Mouse (Mus musculus): Measurements from ENCODE around the gene Anxa4. TPM values are rescaled to one million over a fixed set of nuclear protein-coding genes. Genes with fewer than 3 reads are reported as not detected.

Gene Anxa4
- polyA plus RNA-seq, 1 experiment from 2014 or later, result 7.4 TPM

GRCm38 (mm10) chr6:86773830-86774229 is 19.6 kb downstream of the Anxa4 start:
- no peaks in the 10 kb centered on the region for H3K27me3 ChIP-seq (replicated peaks)
- ATAC-seq (ENCODE audit: low FRiP score, low read depth), result no peak
- H3K9me3 ChIP-seq, result no peaks in the 10 kb centered on the region
- no peak overlapping the region for H3K27ac ChIP-seq
- H3K36me3 ChIP-seq, result no peaks in the 10 kb centered on the region
- H3K4me3 ChIP-seq, result no peak overlapping the region
- no peaks in the 10 kb centered on the region for H3K4me1 ChIP-seq
- H3K4me2 ChIP-seq (replicated peaks), result no peak overlapping the region
- WGBS, result 86% methylated on average over 4 of the region's 4 CpGs
- no peak overlapping the region for H3K9ac ChIP-seq

- Histone ChIP-seq H3K9ac (no peak overlapping the region), H3K4me1 (no peaks in the 10 kb centered on the region), H3K9me3 (no peaks in the 10 kb centered on the region), H3K27me3 (replicated peaks) (no peaks in the 10 kb centered on the region), H3K27ac (no peak overlapping the region), H3K36me3 (no peaks in the 10 kb centered on the region), H3K4me2 (replicated peaks) (no peak overlapping the region), H3K4me3 (no peak overlapping the region)
- no peak for ATAC-seq (ENCODE audit: low FRiP score, low read depth)
- WGBS, result 89% methylated on average over 7 of the region's 7 CpGs
Observed at GRCm38 (mm10) chr6:86772631-86773030, 20.8 kb downstream of the Anxa4 start.

GRCm38 (mm10) chr6:86768938-86769337 is 24.4 kb downstream of the Anxa4 start:
- Histone ChIP-seq H3K4me1 (no peaks in the 10 kb centered on the region), H3K27ac (no peak overlapping the region), H3K9ac (no peak overlapping the region), H3K4me2 (replicated peaks) (no peak overlapping the region), H3K36me3 (no peaks in the 10 kb centered on the region), H3K4me3 (no peak overlapping the region), H3K27me3 (replicated peaks) (no peaks in the 10 kb centered on the region), H3K9me3 (no peaks in the 10 kb centered on the region)
- no peak for ATAC-seq (ENCODE audit: low FRiP score, low read depth)
- WGBS, result 87% methylated on average over 4 of the region's 4 CpGs

- WGBS, result 84% methylated on average over 4 of the region's 4 CpGs
Observed at GRCm38 (mm10) chr6:86768186-86768776, 25.1 kb downstream of the Anxa4 start.

GRCm38 (mm10) chr6:86767465-86767864 is 25.9 kb downstream of the Anxa4 start:
- 82% methylated on average over 3 of the region's 3 CpGs for WGBS
- ATAC-seq (ENCODE audit: low FRiP score, low read depth), result no peak
- H3K27me3 ChIP-seq (replicated peaks), result no peaks in the 10 kb centered on the region
- H3K36me3 ChIP-seq, result no peaks in the 10 kb centered on the region
- H3K9me3 ChIP-seq, result no peaks in the 10 kb centered on the region
- H3K4me2 ChIP-seq (replicated peaks), result no peak overlapping the region
- H3K4me3 ChIP-seq, result no peak overlapping the region
- no peak overlapping the region for H3K27ac ChIP-seq
- H3K4me1 ChIP-seq, result no peaks in the 10 kb centered on the region
- no peak overlapping the region for H3K9ac ChIP-seq

More at GRCm38 (mm10) chr6:86768186-86768776, 25.1 kb downstream of the Anxa4 start:
- ATAC-seq (ENCODE audit: low FRiP score, low read depth), result no peak
- Histone ChIP-seq H3K36me3 (no peaks in the 10 kb centered on the region), H3K27me3 (replicated peaks) (no peaks in the 10 kb centered on the region), H3K4me3 (no peak overlapping the region), H3K27ac (no peak overlapping the region), H3K9ac (no peak overlapping the region), H3K4me1 (no peaks in the 10 kb centered on the region), H3K4me2 (replicated peaks) (no peak overlapping the region), H3K9me3 (no peaks in the 10 kb centered on the region)

GRCm38 (mm10) chr6:86765637-86766059 is 27.7 kb downstream of the Anxa4 start:
- no peak overlapping the region for H3K4me2 ChIP-seq (replicated peaks)
- H3K9me3 ChIP-seq, result no peaks in the 10 kb centered on the region
- no peak overlapping the region for H3K4me3 ChIP-seq
- no peak overlapping the region for H3K27ac ChIP-seq
- WGBS, result 77% methylated on average over 6 of the region's 6 CpGs
- no peaks in the 10 kb centered on the region for H3K27me3 ChIP-seq (replicated peaks)
- no peaks in the 10 kb centered on the region for H3K36me3 ChIP-seq
- ATAC-seq (ENCODE audit: low FRiP score, low read depth), result no peak
- H3K9ac ChIP-seq, result no peak overlapping the region
- no peaks in the 10 kb centered on the region for H3K4me1 ChIP-seq

GRCm38 (mm10) chr6:86754105-86754863 is 39.1 kb downstream of the Anxa4 start:
- no peaks in the 10 kb centered on the region for H3K27me3 ChIP-seq (replicated peaks)
- no peak for ATAC-seq (ENCODE audit: low FRiP score, low read depth)
- no peaks in the 10 kb centered on the region for H3K4me1 ChIP-seq
- H3K9ac ChIP-seq, result no peak overlapping the region
- no peak overlapping the region for H3K4me3 ChIP-seq
- H3K4me2 ChIP-seq (replicated peaks), result no peak overlapping the region
- WGBS, result 92% methylated on average over 10 of the region's 10 CpGs
- no peaks in the 10 kb centered on the region for H3K9me3 ChIP-seq
- no peaks in the 10 kb centered on the region for H3K36me3 ChIP-seq
- no peak overlapping the region for H3K27ac ChIP-seq

- no peaks in the 10 kb centered on the region for H3K4me1 ChIP-seq
- 85% methylated on average over 5 of the region's 5 CpGs for WGBS
- no peak overlapping the region for H3K9ac ChIP-seq
- no peak overlapping the region for H3K27ac ChIP-seq
- no peaks in the 10 kb centered on the region for H3K9me3 ChIP-seq
- no peaks in the 10 kb centered on the region for H3K36me3 ChIP-seq
- H3K4me3 ChIP-seq, result no peak overlapping the region
- H3K4me2 ChIP-seq (replicated peaks), result no peak overlapping the region
- no peaks in the 10 kb centered on the region for H3K27me3 ChIP-seq (replicated peaks)
- ATAC-seq (ENCODE audit: low FRiP score, low read depth), result no peak
Observed at GRCm38 (mm10) chr6:86752843-86753485, 40.4 kb downstream of the Anxa4 start.

GRCm38 (mm10) chr6:86750961-86751360 is 42.4 kb downstream of the Anxa4 start:
- H3K4me2 ChIP-seq (replicated peaks), result no peak overlapping the region

GRCm38 (mm10) chr6:86749817-86750216 is 43.6 kb downstream of the Anxa4 start:
- no peak for ATAC-seq (ENCODE audit: low FRiP score, low read depth)
- Histone ChIP-seq H3K9me3 (no peaks in the 10 kb centered on the region), H3K4me1 (no peaks in the 10 kb centered on the region), H3K27ac (no peak overlapping the region), H3K4me3 (no peak overlapping the region), H3K27me3 (replicated peaks) (no peaks in the 10 kb centered on the region), H3K9ac (no peak overlapping the region), H3K4me2 (replicated peaks) (no peak overlapping the region), H3K36me3 (no peaks in the 10 kb centered on the region)
- WGBS, result 81% methylated on average over 4 of the region's 4 CpGs

More at GRCm38 (mm10) chr6:86750961-86751360, 42.4 kb downstream of the Anxa4 start:
- Histone ChIP-seq H3K9ac (no peak overlapping the region), H3K27me3 (replicated peaks) (no peaks in the 10 kb centered on the region), H3K4me3 (no peak overlapping the region), H3K36me3 (no peaks in the 10 kb centered on the region), H3K27ac (no peak overlapping the region), H3K9me3 (no peaks in the 10 kb centered on the region), H3K4me1 (no peaks in the 10 kb centered on the region)
- ATAC-seq (ENCODE audit: low FRiP score, low read depth), result no peak
- WGBS, result 93% methylated on average over 4 of the region's 4 CpGs

GRCm38 (mm10) chr6:86747171-86747570 is 46.2 kb downstream of the Anxa4 start:
- Histone ChIP-seq H3K36me3 (no peaks in the 10 kb centered on the region), H3K4me1 (no peaks in the 10 kb centered on the region), H3K9me3 (no peaks in the 10 kb centered on the region), H3K4me3 (no peak overlapping the region), H3K4me2 (replicated peaks) (no peak overlapping the region), H3K27me3 (replicated peaks) (no peaks in the 10 kb centered on the region), H3K9ac (no peak overlapping the region), H3K27ac (no peak overlapping the region)
- no peak for ATAC-seq (ENCODE audit: low FRiP score, low read depth)

- 42% methylated on average over 3 of the region's 3 CpGs for WGBS
Observed at GRCm38 (mm10) chr6:86740652-86741051, 52.7 kb downstream of the Anxa4 start.

More at GRCm38 (mm10) chr6:86740652-86741051, 52.7 kb downstream of the Anxa4 start:
- no peaks in the 10 kb centered on the region for H3K36me3 ChIP-seq
- no peak for ATAC-seq (ENCODE audit: low FRiP score, low read depth)
- no peaks in the 10 kb centered on the region for H3K4me1 ChIP-seq
- H3K4me3 ChIP-seq, result no peak overlapping the region
- H3K9me3 ChIP-seq, result no peaks in the 10 kb centered on the region
- no peak overlapping the region for H3K9ac ChIP-seq
- H3K27me3 ChIP-seq (replicated peaks), result no peaks in the 10 kb centered on the region
- no peak overlapping the region for H3K27ac ChIP-seq
- no peak overlapping the region for H3K4me2 ChIP-seq (replicated peaks)

All from neural tube, embryonic 12.5 days (tissue).